Mouse (Mus musculus): ENCODE data around the gene Btbd2. TPM values are rescaled to one million over a fixed set of nuclear protein-coding genes. Genes with fewer than 3 reads are reported as not detected.

The Btbd2 gene
- polyA plus RNA-seq, 1 experiment, result 91.6 TPM

GRCm38 (mm10) chr10:80692249-80693165, 35.6 kb upstream of the Btbd2 start:
- H3K36me3 ChIP-seq (replicated peaks; ENCODE audit: low read length), result peaks cover 84% of the 10 kb centered on the region
- H3K27me3 ChIP-seq (replicated peaks), result no peaks in the 10 kb centered on the region
- no peak for TF ChIP-seq FLI1 (IDR thresholded peaks at IDR 0.05; ENCODE audit: low read length)
- TF ChIP-seq GATA1 (IDR thresholded peaks at IDR 0.05; ENCODE audit: borderline replicate concordance, low read length), result no peak
- H3K4me1 ChIP-seq, result peaks cover 85% of the 10 kb centered on the region
- H3K9me3 ChIP-seq, result no peaks in the 10 kb centered on the region
- peak overlapping the region; percentile 81 for H3K4me3 ChIP-seq (replicated peaks)

GRCm38 (mm10) chr10:80687850-80688249, 31.0 kb upstream of the Btbd2 start:
- no peaks in the 10 kb centered on the region for H3K27me3 ChIP-seq (replicated peaks)

GRCm38 (mm10) chr10:80686617-80687016, 29.7 kb upstream of the Btbd2 start:
- H3K4me3 ChIP-seq (replicated peaks), result no peak overlapping the region
- H3K27me3 ChIP-seq (replicated peaks), result no peaks in the 10 kb centered on the region
- peaks cover 93% of the 10 kb centered on the region for H3K36me3 ChIP-seq (replicated peaks; ENCODE audit: low read length)
- TF ChIP-seq GATA1 (IDR thresholded peaks at IDR 0.05; ENCODE audit: borderline replicate concordance, low read length), result no peak
- no peak for TF ChIP-seq FLI1 (IDR thresholded peaks at IDR 0.05; ENCODE audit: low read length)
- peaks cover 80% of the 10 kb centered on the region for H3K4me1 ChIP-seq
- H3K9me3 ChIP-seq, result no peaks in the 10 kb centered on the region

More at GRCm38 (mm10) chr10:80687850-80688249, 31.0 kb upstream of the Btbd2 start:
- TF ChIP-seq FLI1 (IDR thresholded peaks at IDR 0.05; ENCODE audit: low read length) (no peak), GATA1 (IDR thresholded peaks at IDR 0.05; ENCODE audit: borderline replicate concordance, low read length) (no peak)
- Histone ChIP-seq H3K4me1 (peaks cover 83% of the 10 kb centered on the region), H3K36me3 (replicated peaks; ENCODE audit: low read length) (peaks cover 97% of the 10 kb centered on the region), H3K4me3 (replicated peaks) (no peak overlapping the region), H3K9me3 (no peaks in the 10 kb centered on the region)

DNA sequence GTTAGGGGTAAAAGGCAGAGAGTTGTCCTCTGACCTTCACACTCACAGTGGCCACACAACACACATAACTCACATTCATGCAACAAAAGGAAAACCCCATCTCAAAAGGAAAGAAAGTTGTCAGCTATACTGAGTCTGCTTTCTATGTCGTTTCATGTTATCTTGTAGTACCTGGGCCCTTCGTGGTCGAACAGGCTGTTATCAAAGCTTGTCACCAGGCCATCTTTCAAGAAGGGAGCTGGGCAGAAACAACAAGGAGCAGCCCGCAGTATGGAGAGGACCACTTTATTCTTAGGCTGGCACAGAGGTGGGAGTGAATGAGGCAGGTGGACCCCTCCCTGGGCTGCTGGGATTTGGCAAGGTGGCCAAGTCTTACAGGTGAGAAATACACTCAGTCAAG, 28.1 kb upstream of the Btbd2 start:
- Histone ChIP-seq H3K27me3 (replicated peaks) (no peaks in the 10 kb centered on the region), H3K4me1 (peaks cover 80% of the 10 kb centered on the region), H3K4me3 (replicated peaks) (no peak overlapping the region), H3K36me3 (replicated peaks; ENCODE audit: low read length) (peaks cover 77% of the 10 kb centered on the region), H3K9me3 (no peaks in the 10 kb centered on the region)
- TF ChIP-seq GATA1 (IDR thresholded peaks at IDR 0.05; ENCODE audit: borderline replicate concordance, low read length), result no peak
- no peak for TF ChIP-seq FLI1 (IDR thresholded peaks at IDR 0.05; ENCODE audit: low read length)

DNA sequence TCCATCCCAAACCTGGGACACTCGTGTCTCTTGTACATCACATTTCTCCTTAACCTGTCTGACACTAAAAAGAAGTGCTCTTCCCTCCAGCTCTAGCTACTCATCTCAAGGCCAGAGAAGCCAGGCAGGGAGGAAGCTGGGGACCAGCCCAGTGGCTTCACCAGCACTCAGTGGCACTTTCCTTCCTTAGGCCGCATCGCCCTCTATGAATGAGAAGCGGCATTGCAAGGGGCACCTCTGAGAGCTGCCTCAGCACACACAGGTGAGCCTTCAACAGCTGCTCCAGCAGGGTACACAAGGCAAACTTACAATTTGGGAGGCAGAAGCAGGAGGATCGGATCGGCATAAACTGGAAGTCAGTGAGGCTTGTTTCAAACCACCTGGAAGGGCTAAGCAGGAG, 27.3 kb upstream of the Btbd2 start:
- no peak for TF ChIP-seq FLI1 (IDR thresholded peaks at IDR 0.05; ENCODE audit: low read length)
- no peak for TF ChIP-seq GATA1 (IDR thresholded peaks at IDR 0.05; ENCODE audit: borderline replicate concordance, low read length)
- H3K4me3 ChIP-seq (replicated peaks), result peak overlapping the region; percentile 7
- peaks cover 69% of the 10 kb centered on the region for H3K36me3 ChIP-seq (replicated peaks; ENCODE audit: low read length)
- no peaks in the 10 kb centered on the region for H3K9me3 ChIP-seq
- no peaks in the 10 kb centered on the region for H3K27me3 ChIP-seq (replicated peaks)
- H3K4me1 ChIP-seq, result peaks cover 80% of the 10 kb centered on the region

GRCm38 (mm10) chr10:80683647-80684046, 26.8 kb upstream of the Btbd2 start:
- TF ChIP-seq FLI1 (IDR thresholded peaks at IDR 0.05; ENCODE audit: low read length) (no peak), GATA1 (IDR thresholded peaks at IDR 0.05; ENCODE audit: borderline replicate concordance, low read length) (no peak)
- H3K36me3 ChIP-seq (replicated peaks; ENCODE audit: low read length), result peaks cover 63% of the 10 kb centered on the region
- H3K4me1 ChIP-seq, result peaks cover 85% of the 10 kb centered on the region

DNA sequence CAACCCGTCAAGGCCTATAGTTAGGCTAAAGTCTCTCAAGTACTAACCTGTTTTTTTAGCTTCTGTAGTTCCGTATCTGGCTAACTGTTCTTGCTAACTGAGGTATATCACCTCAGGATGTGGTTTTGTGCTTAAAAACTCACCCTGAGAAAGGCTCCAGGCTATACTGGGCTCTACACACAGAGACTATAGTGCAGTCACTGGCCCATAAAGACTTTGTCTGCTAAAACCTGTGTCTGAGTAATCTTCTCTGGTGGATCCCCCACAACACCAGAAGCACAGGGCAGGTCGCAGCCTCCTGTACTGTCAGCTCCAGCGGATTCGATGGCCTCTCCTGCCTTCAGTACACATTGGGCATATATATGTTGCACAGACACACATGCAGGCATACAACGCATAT, 25.1 kb upstream of the Btbd2 start:
- Histone ChIP-seq H3K27me3 (replicated peaks) (no peaks in the 10 kb centered on the region), H3K36me3 (replicated peaks; ENCODE audit: low read length) (peaks cover 48% of the 10 kb centered on the region), H3K4me3 (replicated peaks) (no peak overlapping the region), H3K4me1 (peaks cover 93% of the 10 kb centered on the region), H3K9me3 (no peaks in the 10 kb centered on the region)
- no peak for TF ChIP-seq FLI1 (IDR thresholded peaks at IDR 0.05; ENCODE audit: low read length)
- no peak for TF ChIP-seq GATA1 (IDR thresholded peaks at IDR 0.05; ENCODE audit: borderline replicate concordance, low read length)

More at GRCm38 (mm10) chr10:80683647-80684046, 26.8 kb upstream of the Btbd2 start:
- H3K27me3 ChIP-seq (replicated peaks), result no peaks in the 10 kb centered on the region
- H3K4me3 ChIP-seq (replicated peaks), result peak overlapping the region; percentile 44
- no peaks in the 10 kb centered on the region for H3K9me3 ChIP-seq

DNA sequence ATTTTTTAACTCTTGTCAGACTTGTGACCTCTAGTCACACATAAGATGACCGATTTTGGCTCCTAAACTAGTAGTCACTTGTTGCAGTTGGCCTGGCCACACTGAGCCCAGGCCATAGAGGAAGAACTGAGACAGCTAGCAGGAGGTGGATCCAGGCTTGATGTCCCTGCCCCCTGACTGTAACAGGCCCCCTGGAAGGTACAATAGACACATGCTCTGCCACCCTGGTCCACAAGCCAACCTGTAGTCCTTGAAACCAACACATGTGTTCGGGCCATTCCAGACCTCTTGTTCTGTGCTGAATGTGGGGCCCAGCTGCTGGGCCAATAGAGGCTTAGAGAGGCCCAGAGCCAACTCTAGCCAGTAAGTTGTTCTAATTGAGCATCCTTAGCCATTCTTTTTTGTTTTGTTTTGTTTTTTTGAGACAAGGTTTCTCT, 23.4 kb upstream of the Btbd2 start:
- Histone ChIP-seq H3K9me3 (no peaks in the 10 kb centered on the region), H3K27me3 (replicated peaks) (no peaks in the 10 kb centered on the region), H3K4me3 (replicated peaks) (peak overlapping the region; percentile 77), H3K36me3 (replicated peaks; ENCODE audit: low read length) (peaks cover 31% of the 10 kb centered on the region), H3K4me1 (peaks cover 77% of the 10 kb centered on the region)
- no peak for TF ChIP-seq GATA1 (IDR thresholded peaks at IDR 0.05; ENCODE audit: borderline replicate concordance, low read length)
- no peak for TF ChIP-seq FLI1 (IDR thresholded peaks at IDR 0.05; ENCODE audit: low read length)

GRCm38 (mm10) chr10:80679556-80680259, 22.8 kb upstream of the Btbd2 start:
- no peak for TF ChIP-seq FLI1 (IDR thresholded peaks at IDR 0.05; ENCODE audit: low read length)
- no peak for TF ChIP-seq GATA1 (IDR thresholded peaks at IDR 0.05; ENCODE audit: borderline replicate concordance, low read length)
- Histone ChIP-seq H3K36me3 (replicated peaks; ENCODE audit: low read length) (peaks cover 31% of the 10 kb centered on the region), H3K4me1 (peaks cover 76% of the 10 kb centered on the region), H3K4me3 (replicated peaks) (peak overlapping the region; percentile 98), H3K9me3 (no peaks in the 10 kb centered on the region), H3K27me3 (replicated peaks) (no peaks in the 10 kb centered on the region)

All from megakaryocyte, embryonic 14.5 days (primary cell).